Mouse (Mus musculus) hindbrain, embryonic 13.5 days (tissue): ENCODE measurements around the gene Mdga2. TPM values are rescaled to one million over a fixed set of nuclear protein-coding genes. Genes with fewer than 3 reads are reported as not detected.

ENCODE experiments used
- ATAC-seq: fragments of 200-750 bp; cut with Nextera tagmentation; 2 replicates; pipeline ENCODE4 v1.8.0; 2017; ENCODE audit warnings: moderate TSS enrichment; ENCODE audit not compliant: low FRiP score
- H3K27ac ChIP-seq: fragments of 300-500 bp; sonication (generic); 2 replicates; pipeline ENCODE4 v1.5.1; 2015; ENCODE audit warnings: inconsistent platforms, mild to moderate bottlenecking, moderate library complexity
- H3K27me3 ChIP-seq: fragments of 300-500 bp; sonication (generic); 2 replicates; pipeline ENCODE4 v1.6.1; 2015; ENCODE audit warnings: mild to moderate bottlenecking, inconsistent platforms
- H3K36me3 ChIP-seq: fragments of 300-500 bp; sonication (generic); 2 replicates; pipeline ENCODE4 v1.6.1; 2015; ENCODE audit warnings: mild to moderate bottlenecking, inconsistent platforms
- H3K4me1 ChIP-seq: fragments of 300-500 bp; sonication (generic); replicated peaks from 2 replicates; pipeline ENCODE4 v1.6.1; 2015; ENCODE audit warnings: inconsistent platforms
- H3K4me2 ChIP-seq: fragments of 300-500 bp; sonication (generic); 2 replicates; pipeline ENCODE4 v1.6.1; 2015; ENCODE audit warnings: inconsistent platforms, mild to moderate bottlenecking, moderate library complexity
- H3K4me3 ChIP-seq: fragments of 300-500 bp; sonication (generic); 2 replicates; pipeline ENCODE4 v1.5.1; 2015; ENCODE audit warnings: mild to moderate bottlenecking, inconsistent platforms
- H3K9ac ChIP-seq: fragments of 300-500 bp; sonication (generic); 2 replicates; pipeline ENCODE4 v1.6.1; 2015; ENCODE audit warnings: mild to moderate bottlenecking, inconsistent platforms
- H3K9me3 ChIP-seq: fragments of 300-500 bp; sonication (generic); 2 replicates; pipeline ENCODE4 v1.6.1; 2016; ENCODE audit warnings: inconsistent platforms
- WGBS: fragments of 180-500 bp; shearing (Covaris S2); methylation state at CpG from one replicate; pipeline ENCODE4 v1.1.7; 2015; 5-methylcytosine and 5-hydroxymethylcytosine counted together
- polyA plus RNA-seq: library from polyadenylated mRNA; unstranded; fragments of >200 nt; fragmentation: Nextera tagmentation; extraction: Ambion mirVana; gene quantifications from 2 replicates; pipeline ENCODE4 v1.2.1, GENCODE M21; 2015

Mdga2 gene
- polyA plus RNA-seq, 1 experiment from 2014 or later = 24.5 TPM

DNA sequence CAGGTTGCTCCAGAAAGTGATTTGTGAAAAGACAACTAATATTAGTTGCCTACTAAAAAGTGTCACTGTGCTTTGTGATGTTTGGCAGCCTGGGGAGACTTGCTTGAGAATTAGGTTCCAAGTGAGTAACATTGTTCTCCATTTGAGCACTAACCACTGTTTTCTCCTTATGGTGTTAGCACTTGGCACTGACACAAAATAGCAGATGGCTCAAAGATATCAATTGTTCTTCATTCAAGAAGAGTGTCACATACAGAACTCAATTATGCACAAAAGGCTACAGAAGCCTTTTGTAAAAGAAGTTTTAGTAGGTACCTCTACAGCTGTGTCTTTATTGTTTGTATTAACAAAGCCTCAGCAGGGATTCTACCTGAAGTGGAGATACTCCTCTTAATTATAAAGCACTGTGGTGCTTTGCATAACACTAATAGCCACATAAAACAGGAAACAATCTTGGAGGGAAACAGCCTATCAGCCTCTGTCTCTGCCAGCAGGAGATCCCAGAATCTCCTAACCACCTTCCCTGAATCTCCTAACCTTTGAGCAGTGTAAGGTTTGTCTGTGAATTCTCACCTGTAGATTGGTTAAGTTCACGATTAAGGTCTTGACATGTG lies 630.6 kb downstream of the Mdga2 start:
- WGBS = 38% methylated on average over 1 of the region's 1 CpGs
- no peaks in the 10 kb centered on the region for H3K9me3 ChIP-seq
- no peak for ATAC-seq
- no peak overlapping the region for H3K9ac ChIP-seq
- no peak overlapping the region for H3K4me3 ChIP-seq
- H3K36me3 ChIP-seq = no peaks in the 10 kb centered on the region
- no peak overlapping the region for H3K4me2 ChIP-seq
- no peak overlapping the region for H3K27ac ChIP-seq
- H3K27me3 ChIP-seq = no peaks in the 10 kb centered on the region
- H3K4me1 ChIP-seq = no peaks in the 10 kb centered on the region

DNA sequence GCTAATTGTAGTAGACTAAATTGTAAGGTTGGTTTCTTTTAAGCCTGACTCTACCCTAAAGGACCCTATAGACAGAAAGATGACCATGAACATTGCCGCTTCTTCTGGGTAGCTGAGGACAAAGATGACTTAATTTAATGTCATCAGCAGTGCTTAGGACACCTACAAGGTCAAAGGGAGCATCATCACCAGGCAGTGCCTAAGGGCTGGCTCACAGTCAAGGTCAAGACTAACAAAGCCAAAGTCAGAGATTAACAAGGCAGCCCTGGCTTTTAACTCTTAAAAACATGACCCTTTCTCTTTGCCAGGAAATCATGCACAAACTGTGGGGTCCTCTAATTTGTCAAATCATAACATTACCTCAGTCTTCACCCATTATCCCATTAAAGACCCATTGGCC lies 657.0 kb downstream of the Mdga2 start:
- no peak overlapping the region for H3K4me3 ChIP-seq
- WGBS = 88% methylated on average over 1 of the region's 1 CpGs
- H3K27me3 ChIP-seq = no peaks in the 10 kb centered on the region

DNA sequence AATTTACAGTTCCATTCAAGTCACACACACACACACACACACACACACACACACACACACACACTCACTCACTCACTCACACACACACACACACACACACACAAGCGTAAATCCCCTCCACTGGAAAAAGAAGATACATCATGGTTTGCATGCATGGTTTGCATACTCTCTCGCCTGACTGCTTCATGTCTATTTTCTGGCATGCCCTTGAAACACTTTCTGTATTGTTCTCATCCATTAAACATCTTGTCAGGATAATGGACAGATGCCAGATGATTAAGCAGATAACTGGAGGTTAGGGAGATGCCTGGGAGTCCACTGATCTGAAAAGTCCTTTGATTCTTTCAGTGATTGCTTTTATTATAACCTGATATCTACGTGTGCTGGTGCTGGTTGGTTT lies 665.5 kb downstream of the Mdga2 start:
- Histone ChIP-seq H3K4me3 (no peak overlapping the region), H3K9ac (no peak overlapping the region), H3K9me3 (no peaks in the 10 kb centered on the region), H3K27me3 (no peaks in the 10 kb centered on the region), H3K4me2 (no peak overlapping the region), H3K4me1 (no peaks in the 10 kb centered on the region), H3K36me3 (no peaks in the 10 kb centered on the region), H3K27ac (no peak overlapping the region)
- 37% methylated on average over 3 of the region's 3 CpGs for WGBS
- ATAC-seq = peak; percentile 55; the same call in 1 of the 2 replicates

More for the DNA sequence above, 657.0 kb downstream of the Mdga2 start:
- no peaks in the 10 kb centered on the region for H3K9me3 ChIP-seq
- ATAC-seq = no peak
- H3K4me2 ChIP-seq = no peak overlapping the region
- no peaks in the 10 kb centered on the region for H3K36me3 ChIP-seq
- H3K9ac ChIP-seq = no peak overlapping the region
- H3K27ac ChIP-seq = no peak overlapping the region
- H3K4me1 ChIP-seq = no peaks in the 10 kb centered on the region

DNA sequence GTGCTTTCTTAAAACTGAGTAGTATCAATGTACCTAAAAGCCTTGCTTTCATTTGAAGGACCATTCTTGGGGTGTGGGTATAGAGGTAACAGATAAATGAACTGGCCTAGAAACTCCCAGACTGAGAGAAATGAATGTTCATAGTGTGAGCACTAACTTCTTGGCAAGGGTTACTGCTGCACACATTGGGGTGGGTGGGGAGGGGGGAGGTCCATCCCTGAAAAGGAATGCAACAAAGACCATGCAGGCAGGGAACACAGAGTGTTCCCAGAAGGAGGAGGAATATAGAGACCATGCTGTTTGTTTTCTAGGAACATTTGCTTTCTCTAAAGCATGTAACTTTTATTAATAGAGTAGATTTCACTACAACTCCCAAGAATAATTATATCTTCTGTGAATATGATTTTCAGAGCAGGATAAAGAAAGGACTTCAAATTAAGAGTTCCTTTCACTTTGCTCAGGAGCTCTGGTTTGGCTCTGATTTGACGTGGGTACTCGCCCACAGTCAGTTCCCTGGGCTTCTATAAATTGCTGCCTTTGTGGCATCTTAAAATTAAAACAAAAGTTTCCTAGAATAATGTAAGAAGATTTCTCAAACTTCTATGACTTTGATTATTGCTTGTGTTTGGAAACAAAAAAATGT lies 666.0 kb downstream of the Mdga2 start:
- Histone ChIP-seq H3K9ac (no peak overlapping the region), H3K36me3 (no peaks in the 10 kb centered on the region), H3K27ac (no peak overlapping the region), H3K4me1 (no peaks in the 10 kb centered on the region), H3K9me3 (no peaks in the 10 kb centered on the region), H3K4me2 (no peak overlapping the region), H3K27me3 (no peaks in the 10 kb centered on the region), H3K4me3 (no peak overlapping the region)
- ATAC-seq = peak; percentile 73
- 55% methylated on average over 2 of the region's 2 CpGs for WGBS

DNA sequence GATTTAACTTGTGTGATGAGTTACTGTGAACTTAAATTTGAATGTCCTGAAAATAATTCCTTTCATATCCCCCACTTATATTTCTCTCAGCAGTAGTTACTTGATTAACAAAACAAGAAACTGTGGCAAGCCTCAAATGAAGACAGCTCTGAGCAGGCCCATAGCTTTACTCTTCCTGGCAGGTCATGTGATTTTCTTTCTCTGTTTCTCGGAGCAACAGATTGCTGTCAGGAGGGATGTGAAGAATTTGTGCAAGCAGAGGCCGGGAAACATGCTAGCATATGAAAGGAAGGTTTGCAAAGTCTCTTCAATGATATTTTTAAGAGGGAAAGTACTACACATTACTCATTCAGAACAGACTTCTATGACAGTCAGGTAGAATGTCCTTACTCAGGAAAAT lies 697.4 kb downstream of the Mdga2 start:
- Histone ChIP-seq H3K4me1 (no peaks in the 10 kb centered on the region), H3K36me3 (no peaks in the 10 kb centered on the region), H3K27me3 (no peaks in the 10 kb centered on the region), H3K9ac (no peak overlapping the region), H3K4me3 (no peak overlapping the region), H3K27ac (no peak overlapping the region), H3K9me3 (no peaks in the 10 kb centered on the region), H3K4me2 (no peak overlapping the region)
- WGBS = 10% methylated on average over 2 of the region's 2 CpGs
- ATAC-seq = no peak

DNA sequence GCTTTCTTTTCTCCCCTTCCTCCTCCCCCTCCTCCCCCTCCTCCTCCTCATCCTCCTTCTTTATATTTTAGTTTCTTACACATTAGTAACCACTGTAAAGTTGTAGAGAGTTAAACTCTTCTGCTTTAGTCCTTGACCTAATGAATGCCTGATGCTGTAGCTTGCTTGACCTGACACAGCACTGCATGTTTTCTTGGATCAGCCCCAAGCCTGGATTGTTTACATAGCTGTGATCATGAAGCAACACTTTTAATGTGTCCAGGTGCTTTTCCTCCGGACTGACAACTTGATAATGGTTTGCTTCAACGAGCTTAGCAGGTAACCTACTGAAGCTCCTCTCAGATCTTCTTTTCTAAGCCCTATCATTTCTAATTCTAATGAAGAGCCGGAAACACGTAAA lies 723.1 kb downstream of the Mdga2 start:
- H3K27me3 ChIP-seq = no peaks in the 10 kb centered on the region
- H3K9ac ChIP-seq = no peak overlapping the region
- H3K4me1 ChIP-seq = no peaks in the 10 kb centered on the region
- no peak for ATAC-seq
- no peaks in the 10 kb centered on the region for H3K36me3 ChIP-seq
- H3K4me3 ChIP-seq = no peak overlapping the region
- H3K9me3 ChIP-seq = no peaks in the 10 kb centered on the region
- no peak overlapping the region for H3K27ac ChIP-seq
- no peak overlapping the region for H3K4me2 ChIP-seq
- WGBS = 88% methylated on average over 4 of the region's 4 CpGs

DNA sequence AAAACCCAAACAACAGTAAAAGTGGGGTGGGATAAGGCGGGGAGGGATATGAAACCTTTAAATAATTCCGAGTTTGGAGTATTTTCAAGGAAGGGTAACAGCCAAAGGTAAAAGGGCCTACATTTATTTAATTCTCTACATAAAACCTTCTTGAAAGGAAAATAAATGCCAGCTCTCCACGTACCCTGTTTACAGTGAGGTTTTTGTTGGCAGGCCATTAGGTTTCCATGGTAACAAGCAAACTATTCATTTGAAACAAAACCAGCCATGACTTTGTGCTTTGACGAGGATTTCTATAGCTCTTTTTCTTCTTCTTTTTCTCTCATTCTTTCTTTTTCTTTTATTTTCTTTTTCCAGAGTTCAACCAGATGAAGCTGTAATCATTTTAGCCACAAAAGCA lies 751.5 kb downstream of the Mdga2 start:
- Histone ChIP-seq H3K27ac (0 out of 2 replicates have a peak overlapping the region, but pooled peaks have one; percentile 74), H3K36me3 (no peaks in the 10 kb centered on the region)
- 32% methylated on average over 4 of the region's 4 CpGs for WGBS

DNA sequence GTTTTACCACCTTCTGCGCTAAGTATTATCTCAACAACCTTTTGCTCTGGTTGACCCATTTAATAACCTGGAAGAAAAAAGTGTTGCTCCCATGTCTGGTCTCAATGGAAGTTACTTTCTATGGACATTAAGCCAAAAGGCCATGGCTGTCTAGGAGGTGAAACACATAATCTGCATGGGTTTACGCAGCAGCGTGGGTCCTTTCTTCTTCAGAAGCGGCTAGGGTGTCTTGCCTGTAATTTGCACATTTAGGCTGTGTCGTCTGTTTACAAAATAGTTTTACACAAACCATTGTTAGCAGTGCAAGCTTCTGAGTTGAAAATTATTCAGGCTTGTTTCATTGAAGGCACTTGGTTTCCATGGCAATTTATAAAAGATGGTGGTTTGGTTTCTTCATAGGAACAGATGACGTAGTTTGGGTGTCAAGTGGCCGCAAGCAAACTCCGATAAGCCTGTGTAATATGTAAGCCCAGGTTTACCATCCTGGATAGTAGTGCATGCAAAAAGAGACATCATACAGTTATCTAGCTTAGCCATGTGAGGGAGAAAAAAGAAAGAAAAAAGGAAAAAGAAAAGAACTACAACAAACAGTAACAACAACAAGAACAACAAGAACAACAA lies 752.0 kb downstream of the Mdga2 start:
- H3K4me1 ChIP-seq = peaks cover 6% of the 10 kb centered on the region; the same call in 1 of the 2 replicates
- H3K27ac ChIP-seq = peak overlapping the region; percentile 74
- no peak overlapping the region for H3K4me3 ChIP-seq
- ATAC-seq = peak; percentile 75
- WGBS = 33% methylated on average over 8 of the region's 8 CpGs
- H3K9ac ChIP-seq = no peak overlapping the region
- no peaks in the 10 kb centered on the region for H3K36me3 ChIP-seq
- peak overlapping the region; percentile 31 for H3K4me2 ChIP-seq
- no peaks in the 10 kb centered on the region for H3K9me3 ChIP-seq
- no peaks in the 10 kb centered on the region for H3K27me3 ChIP-seq

More for the DNA sequence above, 751.5 kb downstream of the Mdga2 start:
- Histone ChIP-seq H3K4me1 (peaks cover 6% of the 10 kb centered on the region; the same call in 1 of the 2 replicates), H3K4me2 (peak overlapping the region; percentile 31), H3K4me3 (no peak overlapping the region), H3K27me3 (no peaks in the 10 kb centered on the region), H3K9ac (no peak overlapping the region), H3K9me3 (no peaks in the 10 kb centered on the region)
- ATAC-seq = peak; percentile 73

DNA sequence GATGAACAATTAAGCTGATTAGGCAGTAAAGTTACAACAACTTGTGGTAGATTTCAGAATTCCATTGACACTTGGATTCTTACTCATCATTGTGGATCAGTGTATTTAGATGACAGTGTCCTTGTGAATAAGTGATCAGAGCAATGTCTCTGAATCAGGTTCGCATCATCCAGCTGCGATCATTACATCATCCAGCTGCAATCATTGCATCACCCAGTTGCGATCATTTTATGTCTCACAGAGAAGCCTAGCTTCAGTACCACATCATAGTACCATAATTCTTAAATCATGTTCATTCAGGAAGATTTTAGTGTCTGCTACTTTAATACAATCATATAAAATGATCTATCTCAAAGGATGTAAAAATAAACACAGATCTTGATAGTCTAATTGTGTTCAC lies 756.8 kb downstream of the Mdga2 start:
- WGBS = 99% methylated on average over 3 of the region's 3 CpGs
- ATAC-seq = no peak
- no peak overlapping the region for H3K4me3 ChIP-seq
- H3K36me3 ChIP-seq = no peaks in the 10 kb centered on the region
- no peak overlapping the region for H3K4me2 ChIP-seq
- no peak overlapping the region for H3K9ac ChIP-seq
- H3K4me1 ChIP-seq = 0 out of 2 replicates have a peak, but pooled peaks cover 4% of the 10 kb centered on the region
- H3K27ac ChIP-seq = no peak overlapping the region
- H3K27me3 ChIP-seq = no peaks in the 10 kb centered on the region
- H3K9me3 ChIP-seq = no peaks in the 10 kb centered on the region

DNA sequence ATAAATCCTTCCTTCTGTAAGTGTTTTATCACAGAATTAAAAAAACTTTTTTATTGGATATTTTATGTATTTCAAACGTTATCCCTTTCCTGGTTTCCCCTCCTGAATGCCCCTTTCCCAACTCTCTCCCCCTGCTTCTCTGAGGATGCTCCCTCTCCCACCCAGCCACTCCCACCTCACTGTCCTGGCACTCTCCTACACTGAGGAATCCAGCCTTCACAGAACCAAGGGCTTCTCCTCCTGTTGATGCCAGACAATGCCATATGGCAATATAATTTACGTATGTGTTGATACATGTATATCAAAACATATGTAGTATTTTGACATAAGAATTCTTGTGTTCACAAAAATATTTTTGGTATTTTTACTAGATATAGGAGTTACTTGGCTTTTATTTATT lies 779.0 kb downstream of the Mdga2 start:
- Histone ChIP-seq H3K4me3 (no peak overlapping the region), H3K27me3 (no peaks in the 10 kb centered on the region), H3K36me3 (no peaks in the 10 kb centered on the region), H3K27ac (no peak overlapping the region), H3K4me2 (no peak overlapping the region), H3K4me1 (no peaks in the 10 kb centered on the region), H3K9ac (no peak overlapping the region), H3K9me3 (no peaks in the 10 kb centered on the region)
- no peak for ATAC-seq
- 74% methylated on average over 2 of the region's 2 CpGs for WGBS
